Mouse (Mus musculus) macrophage (primary cell): ENCODE measurements around the gene Ndrg3. TPM values are rescaled to one million over a fixed set of nuclear protein-coding genes. Genes with fewer than 3 reads are reported as not detected.
"Not testable (repeated sequence)": the region's sequence is repeated elsewhere in the genome, so short reads cannot be mapped to it uniquely, and the experiment has no call there.

ENCODE experiments used
- H3K27ac ChIP-seq: fragments of 350-480 bp; formaldehyde crosslinking; 2 replicates; pipeline ENCODE4 v1.9.0; 2021
- H3K36me3 ChIP-seq: fragments of 350-480 bp; formaldehyde crosslinking; 2 replicates; pipeline ENCODE4 v1.9.0; 2021; ENCODE audit errors: inconsistent target
- H3K4me3 ChIP-seq: fragments of 350-480 bp; formaldehyde crosslinking; 2 replicates; pipeline ENCODE4 v1.9.0; 2021; ENCODE audit errors: inconsistent target
- H3K79me2 ChIP-seq: fragments of 350-480 bp; formaldehyde crosslinking; 2 replicates; pipeline ENCODE4 v1.9.0; 2021; ENCODE audit errors: inconsistent target
- WGBS: methylation state at CpG from one replicate; pipeline ENCODE4 v1.1.7; 2026; ENCODE audit warnings: inconsistent platforms; ENCODE audit not compliant: missing documents; 5-methylcytosine and 5-hydroxymethylcytosine counted together
- polyA plus RNA-seq: library from polyadenylated mRNA; stranded (reverse); fragments of 250-400 nt; gene quantifications from 3 replicates; pipeline ENCODE4 v1.2.4, GENCODE M21; 2018; ENCODE audit warnings: inconsistent platforms

Gene Ndrg3
- polyA plus RNA-seq, 1 experiment from 2014 or later = 32.1 TPM

DNA sequence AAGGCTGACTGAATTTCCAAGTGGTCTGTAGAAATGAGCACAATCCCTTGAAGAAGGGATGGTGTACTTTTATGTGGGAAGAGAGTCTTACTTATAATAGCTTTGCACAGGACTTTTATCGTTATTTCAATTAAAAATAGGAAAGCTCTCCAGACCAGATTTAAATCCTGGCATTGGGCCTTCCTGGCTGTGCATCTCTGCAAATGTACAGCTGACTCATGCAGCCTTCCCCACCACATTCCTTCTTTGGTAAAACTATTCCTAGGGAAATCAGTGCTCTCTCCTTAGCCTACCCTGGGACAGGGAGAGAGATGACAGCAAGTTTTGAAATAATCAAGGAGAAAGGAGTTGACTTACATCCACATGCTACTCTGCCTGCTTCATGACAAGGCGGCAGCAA lies 54.1 kb downstream of the Ndrg3 start:
- no peaks in the 10 kb centered on the region; the same call in 1 of the 2 replicates for H3K36me3 ChIP-seq

DNA sequence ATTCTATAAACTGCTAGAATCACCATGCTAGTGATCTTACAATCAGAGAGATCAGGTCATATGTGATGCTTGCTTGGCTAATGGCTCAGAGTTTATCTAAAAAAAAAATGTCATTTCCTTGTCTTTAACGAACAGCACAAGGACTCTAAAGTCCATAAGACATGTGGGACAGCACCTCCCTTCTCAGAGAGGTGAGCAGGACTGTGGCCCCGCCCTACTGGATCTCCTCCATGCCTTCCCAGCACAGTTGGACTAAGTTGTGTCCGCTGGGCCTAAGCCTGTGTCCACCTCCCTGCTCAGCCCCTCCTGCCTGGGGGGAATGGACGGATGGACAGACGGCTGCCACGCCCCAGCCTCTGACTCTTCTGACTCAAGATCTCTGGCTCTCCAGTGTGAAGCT lies 56.9 kb downstream of the Ndrg3 start:
- H3K79me2 ChIP-seq = no peaks in the 10 kb centered on the region
- WGBS = 94% methylated on average over 6 of the region's 6 CpGs
- H3K4me3 ChIP-seq = no peak overlapping the region
- H3K36me3 ChIP-seq = no peaks in the 10 kb centered on the region; the same call in 1 of the 2 replicates
- no peak overlapping the region for H3K27ac ChIP-seq

More for the DNA sequence above, 54.1 kb downstream of the Ndrg3 start:
- WGBS = 97% methylated on average over 2 of the region's 2 CpGs
- Histone ChIP-seq H3K4me3 (no peak overlapping the region), H3K27ac (no peak overlapping the region), H3K79me2 (no peaks in the 10 kb centered on the region)

GRCm38 (mm10) chr2:156933426-156933825 lies 58.4 kb downstream of the Ndrg3 start:
- Histone ChIP-seq H3K27ac (no peak overlapping the region), H3K36me3 (peaks cover 2% of the 10 kb centered on the region; the same call in 1 of the 2 replicates), H3K79me2 (no peaks in the 10 kb centered on the region), H3K4me3 (no peak overlapping the region)
- 100% methylated on average over 1 of the region's 1 CpGs for WGBS

- H3K36me3 ChIP-seq = peaks cover 3% of the 10 kb centered on the region; the same call in 1 of the 2 replicates
- WGBS = 100% methylated on average over 2 of the region's 2 CpGs
- H3K4me3 ChIP-seq = no peak overlapping the region
- no peak overlapping the region for H3K27ac ChIP-seq
- no peaks in the 10 kb centered on the region for H3K79me2 ChIP-seq
Observed at GRCm38 (mm10) chr2:156931421-156931820, 60.4 kb downstream of the Ndrg3 start.

DNA sequence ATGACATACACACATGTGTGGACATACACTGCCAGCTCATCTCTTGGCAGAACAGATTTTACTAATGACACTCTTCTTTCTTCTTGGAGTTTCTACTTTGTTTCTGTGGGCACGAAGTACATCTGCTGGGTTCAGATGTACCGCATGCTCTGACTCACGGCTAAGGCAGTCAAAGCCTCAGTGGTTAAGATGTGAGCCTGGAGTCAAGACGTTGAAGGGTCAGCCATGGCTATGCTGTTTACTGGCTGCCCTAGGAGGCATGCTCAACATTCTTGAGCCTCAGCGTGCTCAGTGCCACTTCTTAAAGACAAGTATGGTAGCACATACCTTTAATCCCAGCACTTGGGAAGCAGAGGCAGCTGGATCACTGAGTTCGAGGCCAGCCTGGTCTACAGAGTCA lies 61.3 kb downstream of the Ndrg3 start:
- Histone ChIP-seq H3K36me3 (peaks cover 3% of the 10 kb centered on the region; the same call in 1 of the 2 replicates), H3K4me3 (no peak overlapping the region), H3K79me2 (no peaks in the 10 kb centered on the region), H3K27ac (no peak overlapping the region)
- 93% methylated on average over 6 of the region's 6 CpGs for WGBS

DNA sequence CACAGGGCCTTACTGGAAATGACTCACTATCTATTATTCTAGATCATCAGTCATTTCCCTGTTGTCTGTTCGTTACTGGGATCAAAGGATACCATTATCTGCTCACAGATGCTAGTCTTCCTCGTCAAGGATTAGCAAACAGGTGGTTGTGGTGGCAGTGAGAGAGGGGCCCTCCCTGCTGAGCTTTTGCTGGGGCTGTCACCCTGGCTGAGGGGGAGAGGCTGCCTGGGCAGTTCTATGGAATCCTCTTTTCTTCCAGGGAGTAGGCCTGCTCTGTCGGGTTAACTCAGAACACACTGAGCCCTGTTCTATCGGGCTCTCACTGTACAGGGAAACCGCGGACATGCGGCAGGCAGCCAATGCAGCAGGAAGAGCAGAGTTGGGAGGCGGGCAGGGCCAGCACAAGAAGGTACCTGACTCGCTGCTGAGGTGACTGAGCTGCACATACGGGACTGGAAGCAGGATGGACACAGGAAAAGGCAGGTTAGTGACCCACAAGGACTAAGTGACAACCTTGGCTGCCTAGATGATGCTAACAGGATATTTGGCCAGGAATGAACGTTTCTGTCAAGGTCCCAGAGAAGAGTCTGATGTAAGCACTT lies 62.2 kb downstream of the Ndrg3 start:
- H3K79me2 ChIP-seq = no peaks in the 10 kb centered on the region
- 86% methylated on average over 11 of the region's 11 CpGs for WGBS
- H3K36me3 ChIP-seq = peaks cover 3% of the 10 kb centered on the region; the same call in 1 of the 2 replicates
- H3K4me3 ChIP-seq = no peak overlapping the region
- no peak overlapping the region for H3K27ac ChIP-seq

DNA sequence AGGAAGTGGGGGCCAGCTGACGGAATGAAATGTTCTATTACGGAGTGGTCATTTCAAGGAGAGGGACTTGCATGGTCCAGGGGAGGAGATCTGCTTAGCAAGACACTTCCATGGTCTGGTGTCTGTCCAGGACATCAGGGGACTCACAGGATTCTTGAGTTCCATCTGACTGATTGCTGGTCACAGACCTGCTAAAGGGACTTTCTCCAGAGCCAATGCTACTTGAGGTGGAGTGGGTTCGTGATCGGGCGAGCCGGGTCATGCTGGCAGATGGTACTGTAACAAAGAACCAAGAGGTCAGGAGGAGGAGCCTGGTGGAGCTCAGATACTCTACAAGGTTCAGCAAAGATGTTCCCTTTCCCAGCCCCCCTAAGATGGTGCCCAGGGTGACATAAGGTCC lies 63.2 kb downstream of the Ndrg3 start:
- no peak overlapping the region for H3K4me3 ChIP-seq
- no peak overlapping the region for H3K27ac ChIP-seq
- WGBS = 97% methylated on average over 6 of the region's 6 CpGs
- no peaks in the 10 kb centered on the region for H3K79me2 ChIP-seq
- H3K36me3 ChIP-seq = peaks cover 3% of the 10 kb centered on the region; the same call in 1 of the 2 replicates

- no peak overlapping the region for H3K27ac ChIP-seq
- 97% methylated on average over 6 of the region's 6 CpGs for WGBS
- H3K79me2 ChIP-seq = no peaks in the 10 kb centered on the region
- H3K4me3 ChIP-seq = no peak overlapping the region
- peaks cover 3% of the 10 kb centered on the region; the same call in 1 of the 2 replicates for H3K36me3 ChIP-seq
Observed at GRCm38 (mm10) chr2:156927663-156928062, 64.2 kb downstream of the Ndrg3 start.

- H3K79me2 ChIP-seq, H3K27ac ChIP-seq, H3K36me3 ChIP-seq, H3K4me3 ChIP-seq: not testable (repeated sequence)
- 73% methylated on average over 3 of the region's 3 CpGs for WGBS
Observed at GRCm38 (mm10) chr2:156925611-156926010, 66.2 kb downstream of the Ndrg3 start.

DNA sequence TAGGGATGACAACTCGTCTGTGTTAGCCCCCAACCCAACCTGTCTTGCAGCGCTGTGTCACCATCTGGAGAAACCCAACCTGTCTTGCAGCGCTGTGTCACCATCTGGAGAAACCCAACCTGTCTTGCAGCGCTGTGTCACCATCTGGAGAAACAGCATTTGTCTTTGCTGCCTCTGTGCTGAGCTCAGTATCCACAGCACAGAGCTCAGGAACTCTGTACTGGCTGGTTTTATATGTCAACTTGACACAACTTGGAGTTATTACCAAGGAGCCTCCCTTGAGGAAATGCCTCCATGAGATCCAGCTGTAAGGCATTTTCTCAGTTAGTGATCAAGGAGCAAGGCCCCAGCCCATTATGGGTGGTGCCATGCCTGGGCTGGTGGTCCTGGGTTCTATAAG lies 66.8 kb downstream of the Ndrg3 start:
- not testable (repeated sequence) for H3K4me3 ChIP-seq, H3K36me3 ChIP-seq, H3K79me2 ChIP-seq, H3K27ac ChIP-seq
- 96% methylated on average over 4 of the region's 4 CpGs for WGBS

DNA sequence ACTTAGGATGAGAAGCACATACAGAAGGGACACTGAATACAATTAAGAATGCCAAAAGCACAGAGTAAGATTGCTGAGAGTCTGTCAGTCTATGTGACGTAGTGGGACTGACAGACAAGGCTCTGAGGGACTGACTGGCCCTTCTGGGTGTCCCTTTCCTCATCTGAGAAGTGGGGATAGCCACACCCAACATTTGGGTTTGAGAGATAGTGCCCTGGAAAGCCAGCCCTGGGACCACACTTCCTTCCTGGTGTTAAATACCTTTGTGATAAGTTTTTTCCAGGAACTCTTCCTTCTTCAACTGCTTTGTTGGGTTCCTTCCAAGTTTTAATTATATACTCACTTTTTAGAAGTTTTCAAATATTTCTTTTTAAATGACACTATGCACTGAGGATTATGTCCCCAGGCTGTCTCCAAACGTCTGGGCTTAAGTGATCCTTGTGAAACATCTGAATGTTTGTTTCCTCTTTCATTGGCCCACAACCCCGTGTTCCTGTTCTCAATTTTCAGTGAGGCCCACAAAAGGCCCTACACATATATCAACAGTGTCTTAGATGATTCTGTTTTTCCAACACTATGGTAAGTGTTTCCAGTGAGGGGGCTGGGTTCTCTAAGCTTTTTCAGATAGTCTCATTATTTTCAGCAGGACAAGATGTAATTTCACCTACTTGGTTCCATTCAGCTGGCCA lies 67.5 kb downstream of the Ndrg3 start:
- H3K27ac ChIP-seq = no peak overlapping the region
- H3K4me3 ChIP-seq = no peak overlapping the region
- peaks cover 3% of the 10 kb centered on the region; the same call in 1 of the 2 replicates for H3K36me3 ChIP-seq
- no peaks in the 10 kb centered on the region for H3K79me2 ChIP-seq
- 30% methylated on average over 3 of the region's 3 CpGs for WGBS

DNA sequence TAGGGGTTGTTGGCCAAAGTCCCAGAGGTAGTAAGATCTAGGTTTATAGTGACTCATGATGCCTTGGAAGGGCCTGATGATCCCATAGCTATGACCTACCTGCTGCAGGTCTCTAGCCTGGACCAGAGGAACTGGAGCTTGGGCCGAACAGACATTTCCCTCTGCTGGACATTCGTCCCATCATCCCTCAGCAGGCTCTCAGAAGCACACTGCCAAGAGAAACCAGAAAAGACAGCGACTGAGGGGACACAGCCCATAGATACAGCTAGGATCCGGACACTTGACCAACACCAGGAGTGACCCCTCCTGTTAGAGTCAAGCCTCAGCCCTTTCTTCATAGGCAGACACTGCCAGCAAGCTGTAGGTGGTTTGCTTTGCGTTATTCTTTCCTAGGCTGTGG lies 68.8 kb downstream of the Ndrg3 start:
- Histone ChIP-seq H3K36me3 (no peaks in the 10 kb centered on the region), H3K79me2 (no peaks in the 10 kb centered on the region), H3K4me3 (no peak overlapping the region), H3K27ac (no peak overlapping the region)
- WGBS = 93% methylated on average over 5 of the region's 5 CpGs

DNA sequence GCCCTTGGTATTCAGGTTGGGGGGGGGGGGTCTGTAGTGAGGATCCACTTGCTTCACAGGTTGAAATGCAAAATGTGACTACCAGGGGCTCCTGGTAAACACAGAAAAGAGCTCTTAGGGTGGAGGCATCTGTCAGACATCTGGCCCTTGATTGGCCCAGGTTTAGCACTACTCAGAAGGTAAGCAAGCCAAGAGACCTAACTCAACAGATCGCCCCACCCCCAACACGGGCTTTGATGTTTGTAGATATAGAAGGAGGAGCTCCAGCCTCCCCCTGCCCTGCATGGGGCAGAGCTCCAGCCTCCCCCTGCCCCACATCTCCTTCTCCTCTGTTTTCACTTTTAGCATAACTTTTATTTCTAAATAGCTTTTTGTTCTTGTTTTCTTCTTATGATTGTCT lies 72.1 kb downstream of the Ndrg3 start:
- Histone ChIP-seq H3K36me3 (no peaks in the 10 kb centered on the region), H3K79me2 (no peaks in the 10 kb centered on the region)
- WGBS = 94% methylated on average over 2 of the region's 2 CpGs

DNA sequence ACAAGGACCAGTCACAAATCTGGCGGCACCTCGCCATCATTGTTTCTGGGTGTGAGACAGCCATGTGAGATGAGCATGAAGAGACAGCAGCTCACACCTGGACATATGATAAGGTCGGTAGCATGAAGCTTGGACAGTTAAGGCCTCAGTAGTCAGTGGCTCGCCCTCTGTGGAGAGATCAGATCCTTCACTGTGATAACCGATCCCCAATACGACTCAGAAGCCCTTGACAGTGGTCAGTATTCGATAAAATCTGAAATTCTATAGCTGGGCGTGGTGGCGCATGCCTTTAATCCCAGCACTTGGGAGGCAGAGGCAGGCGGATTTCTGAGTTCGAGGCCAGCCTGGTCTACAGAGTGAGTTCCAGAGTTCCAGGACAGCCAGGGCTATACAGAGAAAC lies 72.7 kb downstream of the Ndrg3 start:
- 91% methylated on average over 10 of the region's 11 CpGs for whole genome bisulfite sequencing
- not testable (repeated sequence) for H3K79me2 ChIP-seq, H3K4me3 ChIP-seq, H3K36me3 ChIP-seq, H3K27ac ChIP-seq

More for the DNA sequence above, 72.1 kb downstream of the Ndrg3 start:
- H3K27ac ChIP-seq = no peak overlapping the region
- H3K4me3 ChIP-seq = no peak overlapping the region

DNA sequence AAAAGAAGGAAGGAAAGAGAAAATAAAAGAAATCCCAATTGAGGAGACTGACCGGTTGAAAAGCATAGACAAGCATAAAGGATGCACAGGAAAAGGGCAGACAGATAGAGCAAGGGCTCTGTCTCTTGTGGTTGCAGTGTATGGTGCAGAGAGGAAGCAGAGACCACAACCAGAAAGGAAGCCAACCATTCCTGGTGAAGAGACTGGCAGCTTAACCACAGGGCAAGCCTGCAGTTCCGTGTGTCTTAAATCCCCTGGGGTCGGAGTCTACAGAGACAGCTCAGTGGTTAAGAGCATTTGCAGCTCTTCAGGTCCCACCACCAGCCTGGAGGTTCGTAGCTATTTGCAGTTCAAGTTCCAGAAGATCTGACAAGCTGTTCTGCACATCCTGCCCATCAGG lies 73.3 kb downstream of the Ndrg3 start:
- H3K36me3 ChIP-seq = no peaks in the 10 kb centered on the region
- no peak overlapping the region for H3K27ac ChIP-seq
- H3K79me2 ChIP-seq = no peaks in the 10 kb centered on the region
- no peak overlapping the region for H3K4me3 ChIP-seq
- WGBS = 12% methylated on average over 4 of the region's 4 CpGs
